Mouse (Mus musculus) cortical plate, adult 2 months (tissue): ENCODE results near the gene Etv6.

Experiments
- CTCF ChIP-seq: fragments of 200-500 bp; IDR thresholded peaks from 2 replicates; pipeline ENCODE4 v1.5.1; 2011; ENCODE audit warnings: mild to moderate bottlenecking, control low read depth, low read length; ENCODE audit not compliant: insufficient read depth; ENCODE audit errors: extremely low read depth
- POLR2A ChIP-seq: fragments of 200-500 bp; IDR thresholded peaks from 2 replicates; pipeline ENCODE4 v1.6.1; 2011; ENCODE audit warnings: mild to moderate bottlenecking, low read length, control low read depth; ENCODE audit not compliant: insufficient read depth; ENCODE audit errors: extremely low read depth

- TF ChIP-seq CTCF (no peak), POLR2A (no peak)
These were observed 11.7 kb downstream of the Etv6 start for GRCm38 (mm10) chr6:134047249-134047648.
